Mouse (Mus musculus): Measurements from ENCODE around the gene Vps25. TPM values are rescaled to one million over a fixed set of nuclear protein-coding genes. Genes with fewer than 3 reads are reported as not detected.

The Vps25 gene
- polyA plus RNA-seq, 2 experiments, result 36.3 to 90.0 TPM

DNA sequence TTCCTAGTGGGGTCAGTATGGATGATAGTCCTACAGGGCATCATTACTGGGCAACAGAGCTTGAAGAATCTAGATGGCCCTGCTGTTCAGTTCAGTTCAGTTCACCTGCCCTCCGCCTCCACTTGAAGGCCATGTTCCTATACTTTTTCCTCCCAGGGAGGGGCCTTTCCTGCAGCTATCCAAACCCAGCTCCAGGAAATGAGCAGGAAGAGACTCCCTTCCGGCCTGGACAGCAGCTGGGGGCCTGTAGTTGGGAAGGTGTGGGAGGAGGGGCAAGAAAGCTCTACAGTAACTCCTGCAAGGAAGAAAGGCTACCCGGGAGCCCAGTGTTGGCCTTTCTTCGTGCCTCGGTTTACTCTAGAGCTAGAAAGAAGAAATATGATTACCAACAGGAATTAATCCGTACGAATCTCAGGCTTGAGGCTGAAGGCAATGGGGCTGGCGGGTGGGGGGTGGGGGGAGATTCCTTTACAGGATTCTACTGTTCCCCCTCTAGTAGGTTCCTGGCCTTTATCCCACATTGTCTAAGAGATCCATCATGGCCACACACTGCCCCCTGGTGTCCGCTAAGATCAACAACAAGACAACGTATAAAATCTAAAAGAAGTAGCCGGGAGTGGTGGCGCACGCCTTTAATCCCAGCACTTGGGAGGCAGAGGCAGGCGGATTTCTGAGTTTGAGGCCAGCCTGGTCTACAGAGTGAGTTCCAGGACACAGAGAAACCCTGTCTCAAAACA, 5.1 kb upstream of the Vps25 start:
- Histone ChIP-seq H3K36me3 (replicated peaks; ENCODE audit: control insufficient read depth, insufficient read depth, low read depth) (no peaks in the 10 kb centered on the region), H3K4me2 (ENCODE audit: low read depth) (no peak overlapping the region), H3K4me1 (replicated peaks; ENCODE audit: control insufficient read depth in 2 of 2, insufficient read depth in 2 of 2, low read length in 1 of 2) (peaks cover 11 to 16% of the 10 kb centered on the region in 2 experiments), H3K9me3 (ENCODE audit: control insufficient read depth, low read length) (no peaks in the 10 kb centered on the region), H3K9ac (replicated peaks) (no peak overlapping the region), H3K4me3 (ENCODE audit: insufficient read depth in 1 of 2, low read depth in 2 of 2, low read length in 2 of 2) (no peak overlapping the region), H3K27me3 (ENCODE audit: control insufficient read depth, insufficient read depth, low read length) (peaks cover 46% of the 10 kb centered on the region), H3K27ac (no peak overlapping the region)
- ATAC-seq (ENCODE audit: insufficient read depth) (no peak; the same call in 1 of the 2 replicates), DNase-seq (ENCODE audit: low read depth in 3 of 3, low spot score in 3 of 3) (peak in 2 of 3 experiments; percentile 54 to 65)
- WGBS (ENCODE audit: insufficient replicate concordance), result 22% methylated on average over 14 of the region's 14 CpGs
- TF ChIP-seq CTCF (IDR thresholded peaks at IDR 0.05; ENCODE audit: low read depth) (peak; percentile 78), EP300 (IDR thresholded peaks at IDR 0.05; ENCODE audit: low read depth) (no peak)

GRCm38 (mm10) chr11:101251031-101251430, 2.5 kb upstream of the Vps25 start:
- TF ChIP-seq CTCF (IDR thresholded peaks at IDR 0.05; ENCODE audit: low read depth), result no peak
- no peak for TF ChIP-seq EP300 (IDR thresholded peaks at IDR 0.05; ENCODE audit: low read depth)
- WGBS (ENCODE audit: insufficient replicate concordance), result 60% methylated on average over 2 of the region's 2 CpGs

DNA sequence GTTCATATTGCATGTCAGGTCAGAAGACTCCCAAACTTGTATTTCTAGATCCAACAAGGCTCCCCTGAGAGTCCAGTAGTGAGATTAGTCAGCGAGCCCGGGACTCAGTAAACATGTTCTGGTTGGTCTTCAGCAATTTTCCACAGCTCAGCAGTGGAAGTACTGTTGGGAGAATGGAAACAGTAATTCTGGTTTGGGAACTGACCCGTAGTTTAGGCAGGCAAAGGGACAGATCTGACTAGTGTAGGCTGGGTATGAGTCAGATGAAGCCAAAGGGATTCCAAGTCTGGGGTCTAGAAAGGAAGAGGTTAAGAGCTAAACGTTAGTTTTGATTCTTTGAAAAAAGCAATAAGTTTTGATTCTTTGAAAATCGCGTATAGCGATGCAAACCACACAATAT, 566 bp upstream of the Vps25 start:
- H3K9ac ChIP-seq (replicated peaks), result peak overlapping the region; percentile 91
- TF ChIP-seq CTCF (IDR thresholded peaks at IDR 0.05; ENCODE audit: low read depth) (no peak), EP300 (IDR thresholded peaks at IDR 0.05; ENCODE audit: low read depth) (no peak)
- peak overlapping the region; percentile 79 for H3K27ac ChIP-seq
- H3K4me1 ChIP-seq (replicated peaks; ENCODE audit: control insufficient read depth in 2 of 2, insufficient read depth in 2 of 2, low read length in 1 of 2), result peaks cover 17 to 18% of the 10 kb centered on the region in 2 experiments; a peak in 3 of 4 replicates
- 8% methylated on average over 7 of the region's 7 CpGs for WGBS (ENCODE audit: insufficient replicate concordance)
- ATAC-seq (ENCODE audit: insufficient read depth) (peak; percentile 26; the same call in 1 of the 2 replicates), DNase-seq (ENCODE audit: low read depth in 3 of 3, low spot score in 3 of 3) (no peak)
- peaks cover 5% of the 10 kb centered on the region for H3K27me3 ChIP-seq (ENCODE audit: control insufficient read depth, insufficient read depth, low read length)
- H3K36me3 ChIP-seq (replicated peaks; ENCODE audit: control insufficient read depth, insufficient read depth, low read depth), result peaks cover under 1% of the 10 kb centered on the region; the same call in 1 of the 2 replicates
- peak overlapping the region; percentile 81 to 83 for H3K4me3 ChIP-seq (ENCODE audit: insufficient read depth in 1 of 2, low read depth in 2 of 2, low read length in 2 of 2)
- peak overlapping the region; percentile 94 for H3K4me2 ChIP-seq (ENCODE audit: low read depth)
- no peaks in the 10 kb centered on the region for H3K9me3 ChIP-seq (ENCODE audit: control insufficient read depth, low read length)

More at GRCm38 (mm10) chr11:101251031-101251430, 2.5 kb upstream of the Vps25 start:
- H3K9ac ChIP-seq (replicated peaks), result no peak overlapping the region
- DNase-seq (ENCODE audit: low read depth in 3 of 3, low spot score in 3 of 3) (no peak), ATAC-seq (ENCODE audit: insufficient read depth) (no peak)
- no peaks in the 10 kb centered on the region for H3K9me3 ChIP-seq (ENCODE audit: control insufficient read depth, low read length)
- H3K4me1 ChIP-seq (replicated peaks; ENCODE audit: control insufficient read depth in 2 of 2, insufficient read depth in 2 of 2, low read length in 1 of 2), result peaks cover 17 to 18% of the 10 kb centered on the region in 2 experiments
- peaks cover 24% of the 10 kb centered on the region for H3K27me3 ChIP-seq (ENCODE audit: control insufficient read depth, insufficient read depth, low read length)
- no peak overlapping the region for H3K4me3 ChIP-seq (ENCODE audit: insufficient read depth in 1 of 2, low read depth in 2 of 2, low read length in 2 of 2)
- H3K36me3 ChIP-seq (replicated peaks; ENCODE audit: control insufficient read depth, insufficient read depth, low read depth), result no peaks in the 10 kb centered on the region; the same call in 1 of the 2 replicates
- no peak overlapping the region for H3K27ac ChIP-seq
- no peak overlapping the region for H3K4me2 ChIP-seq (ENCODE audit: low read depth)

DNA sequence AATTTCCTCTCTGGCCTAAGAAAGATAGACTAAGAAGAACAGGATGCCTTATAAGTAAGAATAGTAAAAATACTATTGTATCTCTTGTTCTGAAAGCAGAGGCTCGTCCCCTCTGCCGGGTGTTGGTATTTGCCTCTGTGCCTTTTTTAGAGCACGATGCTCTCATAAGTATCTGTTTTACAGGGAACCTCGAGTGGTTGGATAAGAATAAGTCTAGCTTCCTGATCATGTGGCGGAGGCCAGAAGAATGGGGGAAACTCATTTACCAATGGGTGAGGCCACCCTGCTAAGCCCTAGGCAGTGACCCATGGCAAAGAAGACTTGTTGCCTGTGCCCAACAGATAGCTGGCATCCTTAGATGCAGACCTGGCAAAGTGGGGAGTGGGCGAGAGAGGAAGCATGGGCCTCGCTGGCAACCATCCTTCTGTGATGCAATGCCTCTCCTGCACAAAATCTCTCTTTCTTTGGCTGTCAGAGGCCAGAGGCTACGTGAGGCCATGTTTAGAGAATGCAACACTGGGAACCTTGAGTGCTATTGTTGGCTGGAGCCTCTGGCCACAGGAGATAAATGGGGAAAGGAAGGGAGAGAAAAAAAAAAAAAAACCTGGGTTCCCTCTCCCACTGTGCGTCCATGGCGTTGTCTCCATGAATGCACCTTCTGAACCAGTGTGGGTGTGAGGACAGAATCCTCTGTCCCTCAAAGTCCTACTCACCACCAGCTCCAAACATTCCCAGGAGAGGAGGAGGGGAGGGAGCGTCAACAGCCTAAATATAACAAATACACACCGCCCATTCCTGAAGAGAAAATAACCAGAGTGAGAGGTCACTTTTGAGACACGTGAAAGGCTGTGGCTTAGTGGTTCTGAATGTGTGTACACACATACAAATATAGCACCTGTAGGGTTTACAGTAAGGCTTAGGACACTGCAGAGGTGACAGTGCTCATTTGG, 2.6 kb downstream of the Vps25 start:
- ATAC-seq (ENCODE audit: insufficient read depth), result no peak
- peaks cover 3% of the 10 kb centered on the region for H3K36me3 ChIP-seq (replicated peaks; ENCODE audit: control insufficient read depth, insufficient read depth, low read depth)
- H3K4me1 ChIP-seq (replicated peaks; ENCODE audit: control insufficient read depth in 2 of 2, insufficient read depth in 2 of 2, low read length in 1 of 2), result peaks cover 29 to 31% of the 10 kb centered on the region in 2 experiments
- TF ChIP-seq EP300 (IDR thresholded peaks at IDR 0.05; ENCODE audit: low read depth) (no peak), CTCF (IDR thresholded peaks at IDR 0.05; ENCODE audit: low read depth) (no peak)
- H3K27ac ChIP-seq, result no peak overlapping the region
- H3K27me3 ChIP-seq (ENCODE audit: control insufficient read depth, insufficient read depth, low read length), result no peaks in the 10 kb centered on the region
- H3K4me2 ChIP-seq (ENCODE audit: low read depth), result no peak overlapping the region
- H3K9me3 ChIP-seq (ENCODE audit: control insufficient read depth, low read length), result no peaks in the 10 kb centered on the region
- H3K4me3 ChIP-seq (ENCODE audit: insufficient read depth in 1 of 2, low read depth in 2 of 2, low read length in 2 of 2), result no peak overlapping the region
- H3K9ac ChIP-seq (replicated peaks), result no peak overlapping the region; the same call in 1 of the 2 replicates
- WGBS (ENCODE audit: insufficient replicate concordance), result 71% methylated on average over 13 of the region's 13 CpGs
- DNase-seq (ENCODE audit: low read depth in 3 of 3, low spot score in 3 of 3), result no peak
